Mouse (Mus musculus) ovary, postnatal 36 days (tissue): Measurements from ENCODE around the gene Trub1.

Experiments used
- DNase-seq: peaks from one replicate; pipeline ENCODE4 v3.0.0; 2022; ENCODE audit warnings: low spot score, mixed read lengths

Gene Trub1

GRCm38 (mm10) chr19:57441501-57441900, 11.2 kb upstream of the Trub1 start:
- DNase-seq, result no peak

- no peak for DNase-seq
Measured at GRCm38 (mm10) chr19:57442936-57443657, 9.6 kb upstream of the Trub1 start.

DNA sequence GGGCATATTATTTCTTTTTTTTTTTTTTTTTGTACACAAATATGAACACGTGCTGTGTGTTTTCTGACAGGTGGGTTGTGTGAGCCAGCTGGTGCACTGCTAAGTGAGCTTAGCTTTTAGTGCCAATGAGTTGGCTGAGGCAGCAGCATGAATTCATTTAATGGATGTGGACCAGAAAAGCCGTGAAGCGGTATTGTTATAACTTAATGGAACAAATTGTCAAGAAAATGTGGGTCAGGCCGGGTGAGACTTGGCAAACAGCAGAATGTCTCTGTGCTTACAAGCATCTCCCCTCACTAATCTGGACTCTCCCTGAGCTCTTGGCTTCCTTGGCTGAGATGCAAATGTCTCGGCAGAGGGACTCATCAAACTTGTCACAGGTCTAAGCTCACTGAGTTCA, 7.7 kb upstream of the Trub1 start:
- DNase-seq, result no peak

DNA sequence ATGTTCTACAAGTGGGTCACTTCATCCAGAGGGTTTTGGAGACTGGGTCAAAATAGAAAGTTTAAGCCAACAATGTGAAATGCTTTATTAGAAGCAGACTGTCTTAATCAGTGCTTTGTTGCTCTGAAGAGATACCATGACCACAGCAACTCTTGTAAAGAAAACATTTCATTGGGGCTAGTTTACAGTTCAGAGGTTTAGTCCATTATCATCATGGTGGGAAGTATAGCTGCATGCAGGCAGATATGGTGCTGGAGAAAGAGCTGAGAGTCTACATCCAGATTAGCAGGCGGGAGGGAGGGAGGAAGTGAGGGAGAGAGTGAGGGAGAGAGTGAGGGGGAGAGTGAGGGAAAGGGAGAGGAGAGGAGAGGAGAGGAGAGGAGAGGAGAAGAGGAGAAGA, 1.9 kb upstream of the Trub1 start:
- DNase-seq, result no peak

DNA sequence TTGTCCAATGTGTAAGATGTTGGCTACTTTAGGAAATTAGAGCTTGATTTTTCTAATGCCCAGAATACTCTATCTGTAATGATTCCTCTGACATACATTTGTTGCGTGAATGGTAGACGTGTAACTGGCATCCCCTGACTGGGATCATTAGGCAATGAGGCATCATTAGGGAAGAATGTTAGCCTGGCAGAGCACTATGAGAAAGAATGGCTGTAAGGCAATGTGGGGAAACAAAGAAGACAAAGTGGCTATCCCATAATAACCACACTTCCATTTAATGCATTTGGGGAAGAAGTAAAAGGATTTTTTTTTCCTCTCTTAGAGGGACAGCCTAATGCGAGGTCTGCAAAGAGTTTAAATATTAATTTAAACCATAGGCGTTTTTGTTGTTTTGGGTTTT, 950 bp upstream of the Trub1 start:
- DNase-seq, result no peak

- no peak for DNase-seq
Measured at GRCm38 (mm10) chr19:57453218-57453600, 497 bp downstream of the Trub1 start.

DNA sequence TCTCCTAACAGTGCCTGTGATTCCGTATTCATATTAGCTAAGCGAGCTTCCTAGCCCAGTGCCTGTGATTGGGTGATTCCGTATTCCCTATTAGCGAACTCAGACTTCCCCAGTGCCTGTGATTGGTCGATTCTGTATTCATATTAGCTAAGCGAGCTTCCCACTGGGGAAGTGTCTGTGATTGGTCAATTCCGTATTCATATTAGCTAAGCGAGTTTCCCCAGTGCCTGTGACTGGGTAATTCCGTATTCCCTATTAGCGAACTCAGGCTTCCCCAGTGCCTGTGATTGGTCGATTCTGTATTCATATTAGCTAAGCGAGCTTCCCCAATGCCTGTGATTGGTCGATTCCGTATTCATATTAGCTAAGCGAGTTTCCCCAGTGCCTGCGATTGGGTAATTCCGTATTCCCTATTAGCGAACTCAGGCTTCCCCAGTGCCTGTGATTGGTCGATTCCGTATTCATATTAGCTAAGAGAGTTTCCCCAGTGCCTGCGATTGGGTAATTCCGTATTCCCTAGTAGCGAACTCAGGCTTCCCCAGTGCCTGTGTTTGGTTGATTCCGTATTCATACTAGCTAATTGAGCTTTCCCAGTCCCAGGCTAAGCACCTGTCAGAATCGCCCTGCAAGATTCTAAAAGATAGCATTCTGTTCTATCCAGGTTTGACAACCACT, 2.7 kb downstream of the Trub1 start:
- no peak for DNase-seq

GRCm38 (mm10) chr19:57457075-57457474, 4.4 kb downstream of the Trub1 start:
- DNase-seq, result no peak

DNA sequence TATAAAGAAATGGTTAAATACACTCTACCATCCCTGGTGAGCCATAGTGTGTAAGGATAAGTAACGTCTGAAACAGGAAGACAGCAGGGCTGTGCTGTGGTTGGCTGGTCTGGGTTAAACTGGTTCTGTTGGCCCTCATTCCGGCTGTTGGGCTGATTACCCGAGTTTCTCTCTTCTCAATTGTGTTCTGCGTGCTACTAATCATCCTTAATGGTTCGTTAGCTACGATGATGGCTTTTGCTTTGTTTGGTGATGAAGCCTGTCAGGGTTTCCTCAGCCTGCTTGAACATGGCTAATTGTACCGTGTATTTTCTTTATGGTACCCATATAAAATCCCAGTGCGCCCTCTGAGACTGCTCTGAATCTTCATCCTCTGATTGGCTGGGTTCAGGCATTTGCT, 11.0 kb downstream of the Trub1 start:
- no peak for DNase-seq

- no peak for DNase-seq
Measured at GRCm38 (mm10) chr19:57465742-57466141, 13.0 kb downstream of the Trub1 start.

GRCm38 (mm10) chr19:57471033-57471432, 18.3 kb downstream of the Trub1 start:
- no peak for DNase-seq

- no peak for DNase-seq
Measured at GRCm38 (mm10) chr19:57472169-57472568, 19.5 kb downstream of the Trub1 start.

- no peak for DNase-seq
Measured at GRCm38 (mm10) chr19:57473301-57473700, 20.6 kb downstream of the Trub1 start.

DNA sequence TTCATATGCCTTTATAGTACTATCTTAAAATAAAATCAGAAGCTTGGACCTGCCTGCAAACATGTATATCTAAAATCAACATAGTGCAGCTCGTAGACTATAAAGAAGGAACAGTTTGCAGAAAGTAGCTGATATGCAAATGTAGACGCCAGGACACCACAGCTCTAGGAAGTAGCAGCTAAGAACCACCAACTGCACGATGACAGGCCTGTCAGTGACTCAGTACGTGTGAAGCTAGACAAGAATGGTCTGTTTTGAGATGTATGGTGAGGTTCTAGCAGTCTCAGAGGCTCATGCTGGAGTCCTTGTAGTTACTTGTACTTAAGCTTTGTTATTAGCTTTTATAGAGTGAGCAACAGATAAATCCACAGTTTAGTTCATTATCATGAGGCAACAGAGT, 22.6 kb downstream of the Trub1 start:
- DNase-seq, result no peak

DNA sequence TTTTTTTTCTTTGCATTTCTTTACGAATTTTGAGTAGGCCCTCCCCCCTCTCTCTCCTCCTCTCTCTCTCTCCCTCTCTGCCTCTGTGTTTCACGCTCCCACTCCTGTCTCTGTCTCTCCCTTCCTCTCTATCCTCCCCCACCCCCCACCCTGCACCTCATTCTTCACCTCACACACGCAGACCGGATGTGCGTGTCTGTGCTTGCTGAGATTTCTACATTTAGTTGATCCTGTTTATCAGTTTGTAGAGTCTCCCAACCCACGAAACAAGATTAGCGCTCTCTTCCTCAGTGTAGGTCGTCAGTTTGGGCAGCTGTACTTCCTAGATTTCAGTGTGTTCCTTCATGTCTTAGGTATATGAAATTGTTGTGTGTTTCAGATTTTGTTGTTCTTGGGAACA, 24.6 kb downstream of the Trub1 start:
- no peak for DNase-seq

- DNase-seq, result no peak
Measured at GRCm38 (mm10) chr19:57478056-57478455, 25.3 kb downstream of the Trub1 start.

GRCm38 (mm10) chr19:57479886-57480655, 27.4 kb downstream of the Trub1 start:
- no peak for DNase-seq

- DNase-seq, result no peak
Measured at GRCm38 (mm10) chr19:57481743-57482259, 29.1 kb downstream of the Trub1 start.

DNA sequence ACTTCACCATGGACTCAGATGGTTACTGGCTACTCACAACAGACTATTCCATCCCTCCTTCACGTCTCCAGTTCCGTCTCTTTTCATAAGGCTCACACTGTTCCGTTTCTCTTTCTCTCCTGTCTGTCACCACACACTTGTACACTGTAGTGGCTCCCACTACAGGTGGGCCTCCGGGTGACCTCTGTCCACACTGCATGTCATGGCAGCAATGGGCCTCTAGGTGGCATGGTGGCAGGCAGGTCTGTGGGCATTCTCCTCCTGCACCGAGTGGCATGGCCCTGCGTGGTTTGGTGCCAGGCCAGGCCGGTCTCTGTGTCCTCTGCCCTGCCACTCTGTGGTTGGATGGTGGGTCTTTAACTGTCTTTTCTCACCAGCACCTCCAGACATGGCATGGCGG, 30.1 kb downstream of the Trub1 start:
- DNase-seq, result peak; percentile 67

GRCm38 (mm10) chr19:57487051-57487658, 34.4 kb downstream of the Trub1 start:
- no peak for DNase-seq

DNA sequence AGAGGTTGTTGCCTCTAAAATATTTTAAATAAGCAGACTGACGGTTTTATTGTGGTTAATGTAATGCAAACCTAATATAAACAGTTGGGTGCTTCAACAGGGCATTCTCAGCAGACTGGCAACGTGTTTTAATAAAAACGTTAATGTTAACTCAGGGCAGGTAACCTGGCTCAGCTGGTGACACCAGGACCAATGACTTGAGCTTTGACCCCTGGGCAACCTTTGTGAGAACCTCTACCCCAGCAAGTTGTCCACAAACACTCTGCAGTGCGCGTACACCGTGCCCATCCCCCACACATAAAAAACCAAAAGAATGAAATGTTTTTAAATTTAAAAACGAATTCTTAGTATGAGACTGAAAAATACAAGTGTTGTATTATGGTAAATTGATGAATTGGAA, 36.8 kb downstream of the Trub1 start:
- DNase-seq, result no peak

- DNase-seq, result no peak
Measured at GRCm38 (mm10) chr19:57491030-57491429, 38.3 kb downstream of the Trub1 start.
